Mouse (Mus musculus): ENCODE data around the gene Slc25a11. TPM values are rescaled to one million over a fixed set of nuclear protein-coding genes. Genes with fewer than 3 reads are reported as not detected.

Slc25a11 gene
- polyA plus RNA-seq (2017; shearing (Covaris generic)) = 170 TPM

GRCm38 (mm10) chr11:70646691-70647650, at the start of gene Slc25a11, which contains the start of gene Rnf167:
Gene Slc25a11, minus strand, starts transcription at chr11:70647479.
Gene Rnf167, plus strand, starts transcription at chr11:70647235.

GRCm38 (mm10) chr11:70687601-70688199, 40.4 kb upstream of the Slc25a11 start, which contains the start of gene Camta2:
Gene Camta2, minus strand, starts transcription at chr11:70688105.

GRCm38 (mm10) chr11:70668771-70669505, 21.7 kb upstream of the Slc25a11 start, which contains the start of gene Spag7:
Gene Spag7, minus strand, starts transcription at chr11:70669416.

GRCm38 (mm10) chr11:70656964-70657363, 9.7 kb upstream of the Slc25a11 start, which contains the start of gene Eno3:
Gene Eno3, plus strand, starts transcription at chr11:70657202.

GRCm38 (mm10) chr11:70654198-70654922, 7.1 kb upstream of the Slc25a11 start, which contains the start of gene Pfn1:
Gene Pfn1, minus strand, starts transcription at chr11:70654644.

GRCm38 (mm10) chr11:70638714-70639278, 8.5 kb downstream of the Slc25a11 start, which contains the start of gene Gp1ba:
Gene Gp1ba, plus strand, starts transcription at chr11:70639122.

GRCm38 (mm10) chr11:70619101-70619500, 28.2 kb downstream of the Slc25a11 start, which contains the start of gene Chrne:
Gene Chrne, minus strand, starts transcription at chr11:70619216.

GRCm38 (mm10) chr11:70615516-70616093, 31.7 kb downstream of the Slc25a11 start, which contains the start of gene 4930544D05Rik:
Gene 4930544D05Rik, plus strand, starts transcription at chr11:70615848.

Other genes starting within 250 kb of the Slc25a11 start
- gene Pelp1, start 237.4 kb downstream of the Slc25a11 start, polyA plus RNA-seq (2017; shearing (Covaris generic)) = 12.8 TPM
- 217 TPM for gene Arrb2, start 214.8 kb downstream of the Slc25a11 start, polyA plus RNA-seq (2017; shearing (Covaris generic))
- gene Med11, start 195.6 kb downstream of the Slc25a11 start, polyA plus RNA-seq (2017; shearing (Covaris generic)) = 81.1 TPM
- gene Zmynd15, start 188.0 kb downstream of the Slc25a11 start, polyA plus RNA-seq (2017; shearing (Covaris generic)) = not detected
- 0.57 TPM for gene Cxcl16, start 187.5 kb downstream of the Slc25a11 start, polyA plus RNA-seq (2017; shearing (Covaris generic))
- 4.0 TPM for gene Tm4sf5, start 142.2 kb downstream of the Slc25a11 start, polyA plus RNA-seq (2017; shearing (Covaris generic))
- not detected for gene Vmo1, start 132.9 kb downstream of the Slc25a11 start, polyA plus RNA-seq (2017; shearing (Covaris generic))
- not detected for gene Gltpd2, start 128.3 kb downstream of the Slc25a11 start, polyA plus RNA-seq (2017; shearing (Covaris generic))
- gene Psmb6, start 122.1 kb downstream of the Slc25a11 start, polyA plus RNA-seq (2017; shearing (Covaris generic)) = 374 TPM
- not detected for gene Gm40193, start 114.5 kb downstream of the Slc25a11 start, polyA plus RNA-seq (2017; shearing (Covaris generic))
- 2.5 TPM for gene Pld2, start 107.4 kb downstream of the Slc25a11 start, polyA plus RNA-seq (2017; shearing (Covaris generic))
- 8.1 TPM for gene Mink1, start 84.6 kb downstream of the Slc25a11 start, polyA plus RNA-seq (2017; shearing (Covaris generic))
- gene 4930544D05Rik, start 31.6 kb downstream of the Slc25a11 start, polyA plus RNA-seq (2017; shearing (Covaris generic)) = not detected
- gene Chrne, start 28.3 kb downstream of the Slc25a11 start, polyA plus RNA-seq (2017; shearing (Covaris generic)) = 1.1 TPM
- gene Gp1ba, start 8.4 kb downstream of the Slc25a11 start, polyA plus RNA-seq (2017; shearing (Covaris generic)) = 0.10 TPM
- 396 TPM for gene Rnf167, start 244 bp downstream of the Slc25a11 start, polyA plus RNA-seq (2017; shearing (Covaris generic))
- gene Pfn1, start 7.2 kb upstream of the Slc25a11 start, polyA plus RNA-seq (2017; shearing (Covaris generic)) = 4,385 TPM
- 35.5 TPM for gene Eno3, start 9.7 kb upstream of the Slc25a11 start, polyA plus RNA-seq (2017; shearing (Covaris generic))
- gene Spag7, start 21.9 kb upstream of the Slc25a11 start, polyA plus RNA-seq (2017; shearing (Covaris generic)) = 98.7 TPM
- 57.4 TPM for gene Camta2, start 40.6 kb upstream of the Slc25a11 start, polyA plus RNA-seq (2017; shearing (Covaris generic))
- gene Inca1, start 52.7 kb upstream of the Slc25a11 start, polyA plus RNA-seq (2017; shearing (Covaris generic)) = 0.77 TPM
- gene Kif1c, start 53.1 kb upstream of the Slc25a11 start, polyA plus RNA-seq (2017; shearing (Covaris generic)) = 0.38 TPM
- 5.4 TPM for gene Zfp3, start 116.7 kb upstream of the Slc25a11 start, polyA plus RNA-seq (2017; shearing (Covaris generic))
- gene Scimp, start 165.1 kb upstream of the Slc25a11 start, polyA plus RNA-seq (2017; shearing (Covaris generic)) = 0.60 TPM
- gene Rabep1, start 197.3 kb upstream of the Slc25a11 start, polyA plus RNA-seq (2017; shearing (Covaris generic)) = 12.2 TPM

Measured in activated CD4-positive, CD25-positive, alpha-beta regulatory T cell, adult 9 weeks (primary cell).